Mouse (Mus musculus): ENCODE data around the gene Gatb. TPM values are rescaled to one million over a fixed set of nuclear protein-coding genes. Genes with fewer than 3 reads are reported as not detected.

The Gatb gene
- total RNA-seq, 2 experiments from 2014 or later: 22.4 to 44.5 TPM

DNA sequence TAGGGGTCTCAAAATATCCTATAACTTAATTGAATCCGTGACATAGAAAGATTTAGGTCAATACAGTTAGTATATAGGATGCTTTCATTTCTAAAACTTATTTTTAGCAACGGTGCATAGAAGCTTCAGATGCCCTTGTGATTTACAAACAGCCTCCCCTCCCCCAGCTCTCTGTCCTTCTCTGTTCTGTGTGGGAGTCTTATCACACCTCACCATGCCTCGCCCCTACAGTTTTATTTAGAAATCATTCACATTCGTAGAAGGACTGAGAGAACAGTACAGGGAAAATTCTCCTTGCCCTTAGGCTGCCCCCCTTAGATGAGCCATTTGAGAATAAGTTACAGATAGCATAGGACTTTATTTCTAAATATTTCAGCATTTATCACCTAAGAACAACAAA lies 18.1 kb downstream of the Gatb start:
- ATAC-seq (replicated peaks; ENCODE audit: poor library complexity, severe bottlenecking): no peak

DNA sequence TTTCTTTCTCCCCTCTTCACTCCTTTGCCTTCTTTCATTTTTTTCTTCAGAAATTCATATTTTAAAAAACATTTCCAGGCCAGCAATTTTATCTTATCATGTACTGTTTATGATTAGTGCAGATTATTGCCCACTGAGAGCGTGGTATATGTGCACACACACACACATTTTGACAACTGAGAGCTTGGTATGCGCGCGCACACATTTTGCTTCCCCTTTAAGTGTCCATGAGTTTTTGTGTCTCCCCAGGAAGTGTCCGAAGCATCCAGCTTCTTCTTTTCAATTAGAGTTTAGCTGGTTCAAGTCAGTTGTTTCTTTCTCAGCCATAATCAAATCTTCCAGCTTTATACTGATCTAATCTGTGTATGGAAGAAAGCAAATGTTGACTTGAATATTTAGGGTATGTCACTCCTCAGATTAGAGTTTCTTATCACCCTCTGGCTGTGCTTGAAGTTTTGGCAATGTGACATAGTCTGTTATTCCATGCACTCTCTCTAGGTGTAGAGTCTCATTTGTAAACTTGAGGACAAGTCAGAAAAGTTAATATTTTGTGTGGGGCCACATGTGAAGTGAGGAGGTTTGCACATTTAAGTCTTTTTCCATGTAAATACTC lies 18.8 kb downstream of the Gatb start:
- ATAC-seq (replicated peaks; ENCODE audit: poor library complexity, severe bottlenecking): no peak

DNA sequence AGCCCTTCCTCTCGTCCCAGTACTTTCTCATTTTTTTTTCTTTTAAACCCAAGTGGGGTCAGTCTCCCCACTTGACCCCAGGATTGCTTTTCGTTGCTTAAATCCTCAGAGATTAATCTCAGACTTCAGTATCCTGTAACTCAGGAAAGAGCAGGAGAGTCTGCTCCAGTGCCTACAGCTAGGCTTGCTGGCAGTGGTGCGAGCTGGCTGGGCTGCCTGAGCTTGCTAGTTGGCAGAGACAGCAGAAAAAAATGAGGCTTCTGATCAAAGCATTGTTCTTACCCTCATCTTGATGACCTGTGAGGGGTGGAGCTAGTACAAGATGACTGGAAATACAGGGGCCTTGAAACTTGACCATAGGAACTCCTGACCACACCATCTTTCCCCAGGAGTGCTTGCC lies 20.5 kb downstream of the Gatb start:
- no peak for ATAC-seq (replicated peaks; ENCODE audit: poor library complexity, severe bottlenecking)

DNA sequence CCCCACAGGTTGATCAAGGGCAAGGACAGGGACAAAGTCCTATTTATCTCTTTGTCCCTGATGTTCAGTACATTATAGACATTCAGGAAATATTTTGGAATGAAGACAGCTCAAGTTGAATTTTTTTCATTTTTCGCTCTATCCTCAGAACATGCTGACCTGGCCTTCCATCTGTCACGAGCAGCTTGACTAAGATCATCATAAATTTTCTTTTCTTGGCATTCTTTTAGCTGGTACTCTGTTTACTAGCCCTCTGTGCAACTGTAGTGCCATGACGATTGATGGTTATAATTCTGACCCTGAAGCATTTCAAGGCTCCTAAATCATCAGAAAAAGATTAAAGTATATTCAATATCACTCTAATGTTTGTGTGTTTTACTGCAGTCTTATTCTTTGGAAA lies 25.6 kb downstream of the Gatb start:
- no peak for ATAC-seq (replicated peaks; ENCODE audit: poor library complexity, severe bottlenecking)

DNA sequence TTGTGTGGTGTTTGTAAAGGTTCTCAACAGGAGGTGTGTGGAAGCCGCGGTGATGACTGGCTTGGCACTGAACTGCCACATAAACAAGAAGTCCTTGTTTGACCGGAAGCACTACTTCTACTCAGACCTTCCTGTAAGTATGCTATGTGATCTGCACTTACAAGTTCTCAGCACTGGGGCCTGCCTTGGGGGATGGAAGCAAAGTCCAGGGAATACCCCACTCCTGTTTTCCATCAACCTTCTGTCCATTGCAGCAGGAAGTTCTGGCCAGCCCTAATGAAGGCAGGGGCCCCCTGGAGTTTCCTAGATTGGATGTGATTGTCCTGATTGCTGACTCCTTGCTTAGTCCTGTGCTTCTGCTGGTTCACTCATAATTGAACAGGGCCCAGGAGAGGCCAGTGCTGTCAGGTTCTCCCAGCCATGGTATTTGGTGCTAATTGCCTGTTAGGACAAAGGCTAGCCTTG lies 28.0 kb downstream of the Gatb start:
- no peak for ATAC-seq (replicated peaks; ENCODE audit: poor library complexity, severe bottlenecking)

DNA sequence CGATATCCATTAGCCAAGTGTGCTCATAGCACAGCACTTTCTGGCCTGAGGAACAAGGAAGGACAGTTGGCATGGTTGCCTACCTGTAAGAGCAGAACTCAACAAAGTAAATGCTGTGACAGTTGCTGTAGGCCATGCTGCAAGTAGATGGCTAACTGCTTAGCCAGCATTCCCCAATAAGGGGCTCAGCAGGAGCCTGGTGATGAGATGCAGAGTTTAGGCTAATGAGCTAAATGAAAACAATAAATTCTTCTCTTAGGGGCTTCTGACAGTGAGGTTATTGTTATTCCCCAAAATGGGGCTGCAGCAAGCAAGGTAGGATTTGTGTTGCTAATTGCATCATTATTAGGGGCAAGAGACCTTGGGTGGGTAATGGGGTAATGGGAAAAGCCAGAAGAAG lies 29.9 kb downstream of the Gatb start:
- no peak for ATAC-seq (replicated peaks; ENCODE audit: poor library complexity, severe bottlenecking)

DNA sequence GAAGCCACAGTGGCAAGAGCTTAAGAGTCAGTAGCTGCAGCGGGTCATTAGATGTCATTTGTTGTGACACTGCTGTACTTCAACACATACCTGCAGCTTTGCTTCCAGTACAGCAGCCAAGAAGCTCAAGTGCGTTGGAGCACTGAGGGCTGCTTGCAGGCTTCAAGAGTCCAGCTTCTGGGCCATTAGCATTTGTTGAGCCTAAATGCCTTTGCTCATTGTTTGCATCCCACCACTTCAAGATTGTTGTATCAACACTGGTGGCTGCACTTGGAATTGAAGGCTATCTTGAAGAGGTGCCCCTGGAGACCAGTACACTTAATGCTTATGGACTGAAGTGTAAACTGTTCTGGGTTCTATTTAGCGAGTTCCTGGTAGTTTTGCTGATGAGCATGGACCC lies 33.0 kb downstream of the Gatb start:
- ATAC-seq (replicated peaks; ENCODE audit: poor library complexity, severe bottlenecking): no peak

DNA sequence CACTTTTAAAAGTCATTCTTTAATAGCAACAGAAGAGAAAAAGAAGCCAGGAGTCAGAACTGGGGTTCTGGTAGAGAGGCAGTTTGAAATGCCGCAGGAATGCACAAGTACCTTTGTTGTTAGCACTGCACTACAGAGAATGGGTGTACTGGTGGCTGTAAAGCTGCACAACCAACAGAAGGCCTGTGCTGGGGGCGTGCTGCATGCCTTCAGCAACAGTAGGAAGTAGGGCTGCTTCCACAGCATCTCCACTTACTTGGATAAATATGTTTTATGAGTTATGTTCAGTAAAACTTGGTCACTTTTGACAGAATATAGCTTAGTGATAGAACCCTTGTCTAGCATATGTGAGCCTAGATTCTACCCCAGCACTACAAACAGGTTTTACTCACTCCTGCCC lies 33.8 kb downstream of the Gatb start:
- ATAC-seq (replicated peaks; ENCODE audit: poor library complexity, severe bottlenecking): no peak

DNA sequence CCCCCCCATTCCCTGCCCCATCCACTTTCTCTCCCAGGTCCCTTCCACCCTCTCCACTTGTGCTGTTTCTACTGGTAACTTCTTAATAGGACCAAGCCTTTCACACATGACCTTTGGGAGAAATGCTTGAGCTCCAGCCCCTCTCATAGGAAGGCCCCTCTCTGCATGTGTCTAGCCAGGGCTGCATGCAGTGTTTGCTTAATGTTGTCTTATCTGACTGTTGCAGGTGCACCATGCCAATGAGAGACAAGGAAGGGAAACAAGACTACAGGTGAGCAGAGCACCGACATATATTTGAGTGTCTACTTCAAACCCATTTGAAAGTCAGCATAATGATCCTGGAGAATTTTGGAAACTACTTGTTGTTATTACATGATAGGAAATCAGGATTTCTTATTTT lies 42.5 kb downstream of the Gatb start:
- ATAC-seq (replicated peaks; ENCODE audit: poor library complexity, severe bottlenecking): no peak

DNA sequence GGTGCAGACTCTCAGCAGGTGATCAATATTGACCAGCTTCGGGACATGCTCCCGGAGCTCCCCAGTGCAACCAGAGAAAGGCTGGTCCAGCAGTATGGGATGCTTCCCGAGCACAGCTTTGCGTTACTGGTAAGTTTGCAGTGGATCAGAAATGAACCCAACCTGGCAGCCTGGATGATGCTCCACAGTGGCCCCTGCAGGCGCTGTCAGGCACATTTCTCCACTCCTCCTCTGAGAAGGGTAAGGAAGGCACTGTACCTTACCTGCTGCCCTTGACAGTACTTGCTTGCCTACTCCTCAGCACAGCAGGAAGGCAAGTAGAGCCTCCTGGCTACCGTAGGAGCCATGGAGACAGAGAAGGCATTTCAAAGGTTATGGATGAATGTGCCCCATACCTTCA lies 45.0 kb downstream of the Gatb start:
- ATAC-seq (replicated peaks; ENCODE audit: poor library complexity, severe bottlenecking): no peak

DNA sequence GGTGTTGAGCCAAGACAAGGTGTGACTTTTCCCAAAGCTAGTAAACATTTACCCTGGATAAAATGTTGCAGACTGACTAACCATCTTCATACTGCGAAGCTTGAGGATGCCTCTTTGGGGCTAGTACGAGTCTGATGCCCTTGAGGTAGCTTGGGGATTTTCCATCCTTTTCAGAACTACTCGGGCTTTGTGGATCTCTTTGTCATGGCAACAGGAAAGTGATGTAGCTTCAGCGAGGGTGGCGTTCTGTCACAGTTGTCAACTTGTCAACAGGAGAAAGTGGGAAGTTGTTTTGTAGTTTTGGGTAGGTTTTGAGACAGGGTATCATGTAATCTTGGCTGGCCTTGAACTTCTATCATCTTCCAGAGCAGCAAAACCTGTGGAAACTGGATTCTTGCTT lies 45.4 kb downstream of the Gatb start:
- ATAC-seq (replicated peaks; ENCODE audit: poor library complexity, severe bottlenecking): no peak

DNA sequence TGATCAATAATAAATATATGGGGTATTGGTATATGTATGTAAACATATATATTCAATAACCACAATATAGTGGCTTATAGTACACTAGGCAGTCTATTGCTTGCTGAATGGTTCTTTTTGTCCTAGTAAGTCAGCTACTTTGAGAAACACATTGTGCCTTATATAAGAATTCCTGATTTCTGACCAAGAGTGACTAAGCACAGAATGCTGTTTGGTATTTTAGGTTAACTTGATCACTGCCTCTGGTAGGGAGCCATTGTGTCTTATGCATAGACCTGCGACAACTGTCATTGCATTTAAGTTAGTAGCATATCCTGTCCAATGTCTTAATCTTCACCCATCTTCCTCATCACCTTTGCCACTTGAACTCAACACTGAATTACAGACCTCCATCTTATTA lies 45.8 kb downstream of the Gatb start:
- no peak for ATAC-seq (replicated peaks; ENCODE audit: poor library complexity, severe bottlenecking)

DNA sequence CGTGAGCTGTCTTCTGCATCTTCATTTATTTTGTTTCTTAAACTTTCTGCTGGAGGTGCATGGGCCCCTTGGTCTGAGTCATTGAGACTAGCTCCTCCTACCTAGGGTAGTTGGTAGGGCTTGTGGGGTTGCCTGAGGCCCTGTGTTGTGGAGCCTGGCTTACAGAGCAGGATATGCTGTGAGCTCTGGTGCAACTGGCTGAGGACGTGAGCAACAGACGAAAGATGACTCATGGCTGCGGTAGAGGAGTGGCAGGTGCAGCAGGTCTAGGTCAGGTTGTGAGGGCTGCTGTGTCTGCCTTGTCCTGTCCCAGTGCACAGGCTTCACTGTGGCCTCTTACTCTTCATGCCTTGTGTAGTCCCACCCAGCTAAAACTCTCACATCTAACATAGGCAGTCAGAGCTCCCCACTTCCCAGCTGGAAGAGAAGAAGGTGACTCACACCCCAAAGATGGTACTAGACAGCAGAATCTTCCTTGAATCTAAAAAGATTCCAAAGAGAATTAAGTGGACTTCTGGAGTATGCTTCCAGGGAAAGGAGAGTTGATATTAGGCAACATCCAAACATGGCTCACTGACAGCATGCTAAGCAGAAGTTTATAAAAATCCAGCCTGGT lies 56.1 kb downstream of the Gatb start:
- no peak for ATAC-seq (replicated peaks; ENCODE audit: poor library complexity, severe bottlenecking)

DNA sequence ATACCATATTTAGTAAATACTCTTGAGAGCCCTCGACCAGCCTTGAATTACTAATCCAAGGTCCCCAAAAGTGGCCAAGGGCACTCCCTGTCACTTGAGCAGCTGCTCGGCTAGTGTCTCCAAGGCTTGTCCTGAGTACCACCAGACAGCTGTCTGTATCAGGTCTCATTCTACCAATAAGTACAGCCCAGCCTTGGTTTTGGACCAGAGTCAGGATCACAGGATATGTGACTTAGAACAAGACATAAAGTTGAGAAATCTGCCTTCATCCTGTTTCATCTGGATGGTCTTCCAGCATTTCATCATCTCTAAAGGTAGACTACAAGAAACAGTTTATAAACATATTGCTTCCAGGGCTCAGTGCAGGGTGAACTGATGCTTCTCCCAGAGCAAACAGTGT lies 59.8 kb downstream of the Gatb start:
- ATAC-seq (replicated peaks; ENCODE audit: poor library complexity, severe bottlenecking): no peak

DNA sequence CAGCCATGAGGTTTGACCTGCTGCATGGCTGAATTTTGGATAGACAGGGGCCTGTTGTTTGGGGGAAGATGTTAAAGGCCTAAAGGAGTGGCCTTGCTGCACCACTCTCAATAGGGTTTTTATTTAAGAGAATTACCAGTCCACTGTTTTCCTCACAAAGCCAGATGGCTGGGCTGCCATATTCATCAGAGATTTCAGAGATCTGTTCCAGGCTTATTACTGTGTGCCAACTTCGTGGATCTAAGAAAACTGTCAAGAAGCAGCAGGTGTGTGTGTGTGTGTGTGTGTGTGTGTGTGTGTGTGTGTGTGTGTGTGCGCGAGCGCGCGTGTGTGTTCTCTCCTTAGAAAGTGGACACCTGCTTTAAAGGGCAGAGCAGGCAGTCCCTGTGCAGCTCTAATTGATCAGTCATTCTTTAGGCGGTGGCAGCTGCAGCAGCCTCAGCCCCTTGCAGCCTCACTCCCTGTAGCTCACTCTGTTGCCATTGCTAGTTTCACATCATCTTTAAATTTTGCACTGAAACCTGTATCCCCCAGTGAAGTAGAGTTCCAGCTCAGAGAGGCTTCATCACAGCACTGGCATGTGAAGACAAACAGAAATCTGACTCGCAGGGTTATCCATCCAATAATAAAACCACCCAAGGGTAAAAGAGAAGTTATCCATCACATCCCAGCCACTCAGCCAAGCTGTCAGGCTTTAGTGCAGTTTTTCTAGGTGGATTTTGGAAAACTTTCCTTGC lies 60.6 kb downstream of the Gatb start:
- ATAC-seq (replicated peaks; ENCODE audit: poor library complexity, severe bottlenecking): no peak

DNA sequence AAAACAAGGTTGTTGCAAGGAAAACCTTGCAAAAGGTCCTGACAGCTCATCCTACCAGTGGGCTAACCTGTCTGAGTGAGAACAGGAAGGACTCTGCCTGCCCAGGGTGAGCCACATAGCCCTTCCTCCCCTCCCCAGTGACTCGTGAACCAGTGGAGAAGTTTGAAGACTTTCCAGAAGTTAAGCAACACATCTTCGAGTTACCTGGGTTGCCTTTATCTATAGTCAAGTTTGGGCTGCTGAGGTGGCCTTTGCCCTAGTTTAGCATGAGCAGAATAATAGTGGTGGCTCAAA lies 61.2 kb downstream of the Gatb start:
- no peak for ATAC-seq (replicated peaks; ENCODE audit: poor library complexity, severe bottlenecking)

DNA sequence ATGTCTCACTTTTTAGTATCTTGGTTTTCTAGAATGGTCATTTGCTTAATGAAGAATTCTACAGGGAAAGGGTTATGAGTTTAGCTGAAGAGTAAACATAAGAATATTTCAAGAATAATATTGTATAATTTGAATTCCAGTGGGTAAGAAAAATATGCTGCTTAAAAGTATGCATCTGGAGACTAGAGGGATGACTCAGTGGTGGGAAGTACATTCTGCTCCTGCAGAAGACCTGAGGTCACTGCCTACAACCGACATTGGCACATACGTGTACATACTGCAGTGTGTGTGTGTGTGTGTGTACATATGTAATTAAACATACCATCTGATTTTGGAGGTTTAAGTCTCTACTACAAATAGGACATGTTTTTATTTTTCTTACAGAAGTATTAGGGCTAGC lies 61.7 kb downstream of the Gatb start:
- no peak for ATAC-seq (replicated peaks; ENCODE audit: poor library complexity, severe bottlenecking)

DNA sequence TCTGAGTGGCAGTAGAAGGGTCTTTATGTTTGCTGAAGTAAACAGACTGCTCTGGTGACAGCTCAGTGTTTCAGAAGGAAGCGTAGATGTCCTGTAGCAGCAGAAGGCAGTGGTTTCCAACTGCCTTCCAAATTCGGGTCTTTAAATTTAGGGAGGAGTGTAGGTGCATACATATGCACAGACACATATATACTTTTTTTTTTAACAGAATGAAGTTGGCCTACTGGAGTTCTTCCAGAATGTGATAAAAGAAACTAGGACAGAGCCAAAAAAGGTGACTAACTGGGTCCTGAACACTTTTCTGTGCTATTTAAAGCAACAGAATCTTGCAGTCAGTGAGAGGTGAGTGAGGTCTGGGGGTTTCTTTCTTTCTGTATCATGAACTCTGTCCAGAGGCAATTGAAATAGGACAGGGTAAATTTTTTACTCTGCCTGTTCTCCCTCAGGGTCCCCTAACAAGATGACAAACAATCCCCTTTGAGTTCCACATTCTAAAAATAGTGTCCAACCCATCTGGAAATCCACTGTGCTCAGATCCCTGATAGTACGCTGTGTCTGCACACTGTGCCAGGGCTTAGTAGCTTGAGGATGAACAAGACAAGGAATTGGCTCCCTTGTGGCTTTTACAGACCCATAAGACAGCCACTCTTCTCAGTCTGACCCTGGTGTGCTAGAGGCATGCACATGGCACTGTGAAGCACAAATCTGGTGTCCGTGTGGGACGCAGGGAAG lies 63.0 kb downstream of the Gatb start:
- ATAC-seq (replicated peaks; ENCODE audit: poor library complexity, severe bottlenecking): no peak

DNA sequence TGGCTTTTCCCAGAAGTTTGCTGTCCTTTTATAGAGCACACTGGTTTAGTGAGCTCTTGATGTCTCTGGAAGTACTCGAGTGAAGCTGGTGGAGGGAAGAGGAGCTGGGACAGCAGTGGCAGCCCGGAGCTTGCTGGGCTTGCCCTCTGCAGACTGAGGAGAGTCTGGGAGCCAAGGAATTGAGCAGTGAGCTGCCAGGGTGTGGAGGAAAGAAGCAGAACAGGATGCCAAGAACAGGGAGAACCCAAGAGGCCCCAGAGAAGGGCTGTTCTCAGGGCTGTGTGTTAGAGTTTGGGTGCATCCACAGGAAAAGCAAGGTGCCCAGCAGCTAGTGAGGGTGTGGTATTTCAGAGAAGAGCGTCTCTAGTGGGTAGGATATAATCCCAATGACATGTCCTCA lies 67.8 kb downstream of the Gatb start:
- no peak for ATAC-seq (replicated peaks; ENCODE audit: poor library complexity, severe bottlenecking)

DNA sequence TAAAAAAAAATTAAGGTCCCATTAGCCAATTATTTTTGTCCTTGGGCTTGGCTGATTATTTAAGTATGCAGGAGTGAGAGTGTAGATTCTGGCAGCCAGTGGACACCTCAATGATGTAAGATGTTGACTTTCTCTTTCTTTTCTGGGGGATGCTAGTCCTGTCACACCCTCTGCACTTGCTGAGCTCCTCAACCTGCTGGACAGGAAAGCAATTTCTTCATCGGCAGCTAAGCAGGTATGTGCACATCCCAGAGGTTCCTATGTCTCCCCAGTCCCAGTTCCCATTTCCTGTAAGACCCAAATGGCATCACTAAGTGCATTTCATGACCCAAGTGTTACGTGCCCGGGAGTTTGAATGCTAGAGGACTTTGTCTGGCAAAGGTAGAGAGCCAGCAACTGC lies 70.9 kb downstream of the Gatb start:
- ATAC-seq (replicated peaks; ENCODE audit: poor library complexity, severe bottlenecking): no peak

DNA sequence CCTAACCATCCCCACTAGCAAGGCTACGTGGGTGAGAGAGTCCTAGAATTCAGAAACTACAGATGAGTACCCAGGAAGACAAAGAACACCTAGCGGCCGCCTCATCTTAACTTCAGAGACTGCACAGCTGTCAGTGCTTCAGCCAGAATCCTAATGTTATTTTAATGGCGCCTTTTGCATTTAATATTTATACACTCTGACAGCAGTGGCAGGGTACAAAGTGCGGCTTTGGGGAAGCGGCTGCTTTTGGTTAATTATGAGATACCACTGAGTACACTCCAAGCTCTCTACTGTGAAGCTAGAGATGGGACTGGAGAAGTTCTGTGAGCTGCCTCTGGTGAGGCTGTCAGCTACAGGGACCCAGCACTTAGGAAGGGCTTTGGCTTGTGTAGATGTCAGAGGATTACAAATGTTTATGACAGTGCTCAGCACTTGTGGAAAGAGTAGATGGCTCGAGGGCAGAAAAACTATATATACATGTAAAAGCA lies 71.6 kb downstream of the Gatb start:
- no peak for ATAC-seq (replicated peaks; ENCODE audit: poor library complexity, severe bottlenecking)
